Comparison of ENCODE assay signal across 9 mouse cellular contexts in the genomic region with DNA sequence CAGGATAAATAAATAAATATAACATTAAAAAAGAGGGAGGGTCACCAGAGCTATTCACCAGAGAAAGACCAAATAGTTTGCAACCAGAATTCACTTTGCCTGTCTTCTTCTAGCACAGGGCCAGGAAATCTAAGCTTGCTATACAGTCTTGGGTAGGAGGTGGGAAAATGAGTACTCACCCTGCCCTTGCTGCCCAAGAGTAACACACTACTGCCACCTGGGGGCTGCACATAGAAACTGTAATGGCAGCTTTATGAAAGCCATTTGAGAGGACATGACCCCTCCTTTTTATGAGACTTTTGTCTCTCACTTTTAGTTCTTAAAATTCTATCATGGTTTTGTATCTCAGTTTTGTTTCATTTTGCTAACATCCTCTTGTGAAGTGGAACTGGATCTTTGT. TPM values are rescaled to one million over a fixed set of nuclear protein-coding genes. Genes with fewer than 3 reads are reported as not detected.
A peak's percentile ranks its signal among the peaks of the same experiment; 100 is the strongest.
DNase-seq lines count a peak whose midpoint lies in the region; ATAC-seq and TF ChIP-seq lines count a peak whose summit lies in the region.
"Had no signal": no experiment of that assay in that cellular context is flagged by ENCODE, and none has a peak within 500 bp of the region (broad histone marks: within the 10 kb centered on the region; RNA-seq: fewer than 3 reads in every experiment).

No protein-coding gene starts in this region.

- peak; percentile 34; the same call in 1 of the 2 replicates for TF ChIP-seq CTCF in cerebellum, adult 2 months (IDR thresholded peaks at IDR 0.05; ENCODE audit: borderline replicate concordance, insufficient read depth, low read depth, low read length)

- ATAC-seq in liver, embryonic 11.5 days (replicated peaks; ENCODE audit: low FRiP score): no peak
- ATAC-seq in embryonic facial prominence, embryonic 14.5 days (ENCODE audit: low read depth): no peak

- peak in 1 of 2 experiments; percentile 6 for DNase-seq in cerebellum, adult 2 months
- no peak for DNase-seq in cerebellum, adult 9-10 months
- DNase-seq in liver: peak; percentile 43
- no peak for DNase-seq in liver, embryonic 11.5 days (ENCODE audit: low spot score)
- DNase-seq in R1 (ENCODE audit: low read depth, low spot score): peak; percentile 38
- peak; percentile 53 for DNase-seq in embryonic facial prominence, embryonic 14.5 days (ENCODE audit: low spot score)
- peak; percentile 75 to 76 for DNase-seq in kidney, postnatal 4 days
- peak; percentile 61 for DNase-seq in splenic B cell, adult 2 months (ENCODE audit: low read depth, low spot score)

- no peaks in the 10 kb centered on the region for H3K9me3 ChIP-seq in liver, embryonic 11.5 days (ENCODE audit: control insufficient read depth, low read length)
- H3K9me3 ChIP-seq in embryonic facial prominence, embryonic 14.5 days (ENCODE audit: control insufficient read depth, low read length): no peaks in the 10 kb centered on the region
- H3K9me3 ChIP-seq: midbrain, embryonic 12.5 days had no signal

- TF ChIP-seq POLR2A in cerebellum, adult 2 months (IDR thresholded peaks at IDR 0.05; ENCODE audit: borderline replicate concordance, insufficient read depth, low read length): no peak

- no peak overlapping the region for H3K27ac ChIP-seq in cerebellum, adult 2 months (ENCODE audit: insufficient read depth, low read length)
- no peak overlapping the region for H3K27ac ChIP-seq in liver, embryonic 11.5 days (ENCODE audit: low read depth, low read length)
- no peak overlapping the region for H3K27ac ChIP-seq in embryonic facial prominence, embryonic 14.5 days (replicated peaks; ENCODE audit: low read depth, low read length)
- H3K27ac ChIP-seq: midbrain, embryonic 12.5 days had no signal

- no peak overlapping the region for H3K9ac ChIP-seq in liver, embryonic 11.5 days (ENCODE audit: low read depth, low read length)
- no peak overlapping the region for H3K9ac ChIP-seq in embryonic facial prominence, embryonic 14.5 days (ENCODE audit: low read depth, low read length)
- H3K9ac ChIP-seq: midbrain, embryonic 12.5 days had no signal

- no peaks in the 10 kb centered on the region for H3K36me3 ChIP-seq in liver, embryonic 11.5 days (ENCODE audit: control insufficient read depth, insufficient read depth, low read length)
- no peaks in the 10 kb centered on the region for H3K36me3 ChIP-seq in embryonic facial prominence, embryonic 14.5 days (ENCODE audit: control insufficient read depth, insufficient read depth, low read length)
- H3K36me3 ChIP-seq in splenic B cell, adult 2 months (ENCODE audit: control insufficient read depth, insufficient read depth, low read length, poor library complexity, severe bottlenecking): no peaks in the 10 kb centered on the region
- H3K36me3 ChIP-seq: midbrain, embryonic 12.5 days had no signal

- H3K4me2 ChIP-seq in liver, embryonic 11.5 days: no peak overlapping the region
- H3K4me2 ChIP-seq in embryonic facial prominence, embryonic 14.5 days (ENCODE audit: low read depth, low read length): no peak overlapping the region
- H3K4me2 ChIP-seq: midbrain, embryonic 12.5 days had no signal

- no peak overlapping the region for H3K4me3 ChIP-seq in cerebellum, adult 2 months (replicated peaks; ENCODE audit: insufficient read depth, low read depth, low read length)
- no peak overlapping the region for H3K4me3 ChIP-seq in liver, embryonic 11.5 days (ENCODE audit: low read depth, low read length)
- H3K4me3 ChIP-seq in embryonic facial prominence, embryonic 14.5 days (ENCODE audit: low read depth, low read length): no peak overlapping the region
- H3K4me3 ChIP-seq: midbrain, embryonic 12.5 days had no signal

- H3K27me3 ChIP-seq in cerebellum, adult 2 months (ENCODE audit: control insufficient read depth, insufficient read depth, low read length): no peaks in the 10 kb centered on the region
- no peaks in the 10 kb centered on the region for H3K27me3 ChIP-seq in liver, embryonic 11.5 days (replicated peaks; ENCODE audit: control insufficient read depth, insufficient read depth, low read length)
- H3K27me3 ChIP-seq in embryonic facial prominence, embryonic 14.5 days (replicated peaks; ENCODE audit: control insufficient read depth, insufficient read depth, low read length): no peaks in the 10 kb centered on the region
- no peaks in the 10 kb centered on the region for H3K27me3 ChIP-seq in splenic B cell, adult 2 months (ENCODE audit: control insufficient read depth, insufficient read depth, low read length, poor library complexity, severe bottlenecking)
- H3K27me3 ChIP-seq: midbrain, embryonic 12.5 days had no signal

- no peaks in the 10 kb centered on the region for H3K4me1 ChIP-seq in cerebellum, adult 2 months (ENCODE audit: control insufficient read depth, insufficient read depth, low read length)
- no peaks in the 10 kb centered on the region for H3K4me1 ChIP-seq in liver, embryonic 11.5 days (replicated peaks; ENCODE audit: control insufficient read depth, insufficient read depth, low read length)
- no peaks in the 10 kb centered on the region for H3K4me1 ChIP-seq in embryonic facial prominence, embryonic 14.5 days (ENCODE audit: control insufficient read depth, insufficient read depth, low read length)
- H3K4me1 ChIP-seq: midbrain, embryonic 12.5 days had no signal

RNA-seq across cellular contexts. Expression of a gene that starts 12.1 kb away (rescaled TPM):
- 32.9 and 35.6 TPM in 2 replicates for polyA plus RNA-seq in cerebellum, adult 2 months (2012; rRNA removed)
- polyA plus RNA-seq in liver, embryonic 11.5 days (2014; fragmentation: Nextera tagmentation; extraction: Ambion mirVana): 3.8 and 4.6 TPM in 2 replicates
- 9.0 and 9.7 TPM in 2 replicates for polyA plus RNA-seq in embryonic facial prominence, embryonic 14.5 days (2014; fragmentation: Nextera tagmentation; extraction: Ambion mirVana)

Comparison
In these comparisons a context has a peak if more than half of its experiments do, and no peak if none do; other contexts are left out.
1. DNase-seq: peak in liver (single experiment), R1 (single experiment), embryonic facial prominence, embryonic 14.5 days (single experiment), kidney, postnatal 4 days (2 of 2) and splenic B cell, adult 2 months (single experiment); none in cerebellum, adult 9-10 months (single experiment) and liver, embryonic 11.5 days (single experiment).